Mouse (Mus musculus) adrenal gland, adult (tissue): ENCODE results near the gene Gabrg3.
A peak's percentile ranks its signal among the peaks of the same experiment; 100 is the strongest.
"Not testable (repeated sequence)": the region's sequence is repeated elsewhere in the genome, so short reads cannot be mapped to it uniquely, and the experiment has no call there.

Experiments used
- DNase-seq, 2 experiments: peaks; one replicate each; pipeline ENCODE4 v3.0.0; 2022 to 2023; ENCODE audit warnings: low spot score in 1 of 2; ENCODE audit not compliant: inconsistent age in 2 of 2

Gabrg3 gene

GRCm38 (mm10) chr7:57314971-57315370 lies 72.0 kb downstream of the Gabrg3 start:
- no peak for DNase-seq

- DNase-seq = no peak
These were observed 75.0 kb downstream of the Gabrg3 start for GRCm38 (mm10) chr7:57312018-57312417.

DNA sequence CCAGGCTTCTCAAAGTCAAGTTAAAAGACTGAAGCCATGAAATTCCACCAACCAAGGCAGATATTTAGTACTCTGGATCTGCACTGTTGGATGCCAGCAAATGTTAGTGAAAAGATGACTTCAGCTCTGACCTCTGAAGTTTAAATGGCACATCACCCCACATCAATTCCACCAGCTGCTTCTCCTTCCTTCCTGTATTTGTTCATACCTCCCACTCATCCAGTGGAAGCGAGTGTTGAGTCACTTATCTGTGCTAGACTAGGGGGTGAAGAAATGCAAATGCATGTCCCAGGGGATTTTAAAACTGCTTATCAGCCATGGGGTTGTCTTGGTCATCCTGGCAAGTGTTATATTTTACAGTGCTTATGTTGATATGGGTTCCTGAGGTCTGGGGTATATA lies 79.7 kb downstream of the Gabrg3 start:
- no peak for DNase-seq

- no peak for DNase-seq
These were observed 90.3 kb downstream of the Gabrg3 start for GRCm38 (mm10) chr7:57296639-57297038.

GRCm38 (mm10) chr7:57294127-57294526 lies 92.9 kb downstream of the Gabrg3 start:
- DNase-seq = no peak

GRCm38 (mm10) chr7:57293564-57293963 lies 93.4 kb downstream of the Gabrg3 start:
- no peak for DNase-seq

DNA sequence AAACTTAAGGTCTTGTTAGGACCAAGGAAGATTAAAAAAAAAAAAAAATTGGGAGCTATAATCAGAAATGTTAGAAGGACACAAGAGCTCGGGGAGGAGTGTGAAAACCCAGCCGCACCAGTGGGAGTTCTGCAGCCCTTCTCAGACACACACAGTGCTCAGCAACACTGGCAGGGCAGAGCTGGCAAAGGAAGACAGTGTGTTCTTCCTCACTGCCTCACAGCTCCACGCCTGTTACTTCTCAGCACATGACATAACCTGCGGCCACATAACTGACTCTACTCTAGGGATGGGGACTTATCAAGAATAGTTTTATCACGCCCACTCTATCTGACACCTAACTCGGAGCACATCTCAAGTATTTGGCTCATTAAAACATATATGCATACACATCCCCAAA lies 103.8 kb downstream of the Gabrg3 start:
- no peak for DNase-seq

DNA sequence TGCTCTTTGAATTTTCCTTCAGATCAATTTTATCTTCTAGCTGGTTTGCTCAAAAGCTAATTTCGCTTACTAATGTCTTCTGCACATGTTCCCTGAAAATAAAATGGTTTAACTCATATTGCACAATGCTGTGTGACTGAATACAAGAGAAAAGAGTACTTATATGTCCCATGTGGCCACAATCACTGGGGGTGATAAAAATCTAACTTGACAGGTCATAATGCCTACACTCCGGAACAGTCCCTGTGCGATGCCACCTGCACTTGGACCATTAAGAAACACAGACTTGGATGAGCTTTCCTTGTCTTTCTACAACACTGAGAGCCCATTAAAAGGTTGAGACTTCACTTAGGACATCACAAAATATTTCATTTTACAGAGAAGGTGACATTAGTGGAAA lies 108.1 kb downstream of the Gabrg3 start:
- DNase-seq = no peak

- no peak for DNase-seq
These were observed 126.8 kb downstream of the Gabrg3 start for GRCm38 (mm10) chr7:57260201-57260600.

DNA sequence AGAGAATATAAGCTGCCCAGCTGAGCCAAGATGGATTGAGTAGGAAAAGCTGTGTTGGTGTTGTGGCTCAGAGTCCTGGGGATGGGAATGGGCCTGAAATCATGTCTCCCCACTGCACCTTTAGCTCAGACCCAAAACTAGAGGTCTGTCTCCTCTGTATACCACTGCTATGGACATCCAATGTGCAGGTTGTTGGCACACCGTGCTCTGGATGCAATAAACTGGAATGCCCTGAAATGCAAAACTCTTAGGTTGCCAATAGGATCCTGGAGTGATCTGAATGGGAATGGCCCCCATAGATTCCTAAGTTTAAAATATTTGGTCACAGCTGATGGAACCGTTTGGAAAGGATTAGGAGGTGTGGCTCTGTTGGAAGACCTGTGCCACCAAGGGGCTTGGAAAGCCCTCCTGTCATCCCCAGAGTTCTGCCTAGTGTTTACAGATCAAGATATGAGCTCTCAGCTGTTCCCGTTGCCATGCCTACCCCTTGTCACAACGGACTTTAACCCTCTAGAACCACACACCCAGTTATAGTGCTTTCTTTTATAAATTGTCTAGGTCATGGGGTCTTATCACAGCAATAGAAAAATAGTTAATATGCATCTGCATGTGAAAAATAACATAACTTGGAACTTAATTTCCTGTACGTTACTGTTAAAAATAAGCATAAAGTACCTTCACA lies 128.0 kb downstream of the Gabrg3 start:
- DNase-seq = no peak

GRCm38 (mm10) chr7:57243981-57244380 lies 143.0 kb downstream of the Gabrg3 start:
- DNase-seq = no peak

DNA sequence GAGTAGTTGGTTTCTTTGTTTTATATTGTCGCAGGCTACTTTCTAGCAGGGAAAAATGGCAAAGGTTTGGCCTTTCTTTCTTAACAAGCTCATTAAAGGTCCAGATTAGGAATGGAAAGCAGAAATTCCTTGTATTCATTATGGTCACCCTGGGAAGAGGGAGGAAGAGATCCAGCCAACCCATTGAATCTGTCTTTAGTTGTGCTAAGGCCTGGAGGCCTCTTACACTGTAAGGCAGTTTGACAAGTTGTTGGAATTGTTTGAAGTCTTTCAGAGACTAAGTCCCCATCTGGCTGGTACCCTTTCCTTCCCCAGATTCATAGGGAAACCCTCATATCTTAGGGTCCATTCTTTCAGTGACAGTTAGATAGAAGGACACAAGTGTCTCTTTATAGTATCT lies 172.9 kb downstream of the Gabrg3 start:
- DNase-seq = no peak

GRCm38 (mm10) chr7:57186015-57186414 lies 201.0 kb downstream of the Gabrg3 start:
- DNase-seq = no peak

GRCm38 (mm10) chr7:57175891-57176545 lies 211.0 kb downstream of the Gabrg3 start:
- DNase-seq = not testable (repeated sequence)

DNA sequence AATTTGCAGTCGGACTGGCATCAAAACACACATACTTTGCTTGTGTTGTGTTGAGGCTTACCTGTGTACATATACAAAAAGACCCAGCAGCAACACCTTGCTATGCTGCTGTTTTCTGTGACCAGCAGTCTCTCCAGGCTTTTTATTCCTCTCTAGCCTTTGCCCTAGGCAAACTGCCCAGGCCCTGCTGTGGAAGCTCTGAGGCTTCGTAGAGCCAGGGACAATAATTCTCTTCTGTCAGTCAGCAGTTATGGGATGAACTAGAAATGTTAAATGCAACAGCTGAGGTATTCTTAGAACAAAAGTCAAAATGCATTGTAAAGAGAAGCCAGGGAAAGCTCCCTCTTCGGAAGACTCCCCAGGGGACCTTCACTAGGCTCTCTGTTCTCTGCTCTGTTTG lies 220.1 kb downstream of the Gabrg3 start:
- DNase-seq = peak in 1 of 2 experiments; percentile 44

- peak; percentile 9 to 85 for DNase-seq
These were observed 228.8 kb downstream of the Gabrg3 start for GRCm38 (mm10) chr7:57158211-57158610.

DNA sequence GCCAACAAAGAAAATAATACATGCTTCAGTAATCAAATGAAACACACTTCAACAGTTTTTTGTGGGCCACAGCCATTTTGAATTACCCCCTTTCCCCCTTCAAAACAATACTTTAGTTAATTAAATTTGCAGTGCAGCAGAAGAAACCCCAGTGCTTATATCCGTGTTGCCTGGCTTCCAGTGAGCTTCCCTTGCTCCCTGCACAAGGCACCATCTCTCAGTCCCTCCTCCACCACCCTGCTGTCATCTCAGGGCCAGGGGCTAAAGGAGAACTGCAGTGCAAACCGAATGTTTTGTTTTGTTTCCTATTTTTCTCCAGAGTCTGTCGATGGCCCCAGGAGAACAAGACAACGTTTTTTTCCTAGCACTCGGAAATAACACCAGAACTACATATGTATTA lies 233.2 kb downstream of the Gabrg3 start:
- no peak for DNase-seq

DNA sequence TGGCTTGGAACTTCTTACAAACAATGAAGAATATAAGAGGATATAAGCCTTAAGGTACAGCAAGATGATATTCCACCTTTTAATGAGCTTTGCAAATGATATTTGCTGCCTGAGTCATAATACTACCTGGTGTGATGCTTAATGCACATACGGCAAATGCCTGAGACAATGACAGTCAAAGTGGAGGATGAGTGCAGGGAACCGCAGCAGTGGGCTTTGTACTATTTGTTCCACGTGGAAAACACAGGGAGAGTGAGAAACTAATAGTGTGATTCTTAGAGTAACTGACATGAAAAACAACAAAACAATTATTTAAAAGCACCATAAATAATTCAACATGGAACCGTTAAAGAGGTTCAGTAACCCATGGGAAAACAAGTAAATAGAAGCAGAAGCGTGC lies 236.2 kb downstream of the Gabrg3 start:
- DNase-seq = no peak

DNA sequence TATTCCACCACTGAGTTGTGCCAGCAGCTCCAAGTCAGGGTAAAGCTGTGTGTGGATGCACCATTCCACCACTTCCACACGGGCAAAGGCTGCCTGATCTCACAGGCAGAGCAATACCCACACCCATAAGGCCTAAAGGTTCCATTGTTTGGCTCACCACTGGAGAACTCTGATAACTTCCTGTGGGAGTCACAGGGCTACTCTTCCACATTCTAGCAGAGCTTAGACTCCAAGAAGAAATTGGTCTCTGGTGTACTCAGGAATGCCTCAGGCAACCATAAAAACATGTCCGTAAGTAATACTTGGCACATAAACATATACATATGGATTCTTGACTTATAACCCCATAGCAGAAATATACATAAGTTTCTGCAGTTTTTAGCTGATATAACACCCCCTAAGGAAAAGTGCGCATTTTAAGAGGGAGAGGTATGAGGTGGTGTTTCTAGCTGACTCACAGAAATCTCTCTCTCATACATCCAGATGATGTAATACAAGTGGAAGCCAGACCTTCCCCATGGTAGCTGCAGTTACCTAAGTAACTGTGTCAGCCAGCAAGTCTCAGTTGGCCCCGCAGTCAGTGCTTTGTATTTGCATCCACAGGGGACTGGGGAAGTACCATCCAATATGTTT lies 248.8 kb downstream of the Gabrg3 start:
- DNase-seq = no peak

- DNase-seq = no peak
These were observed 254.0 kb downstream of the Gabrg3 start for GRCm38 (mm10) chr7:57133009-57133408.

DNA sequence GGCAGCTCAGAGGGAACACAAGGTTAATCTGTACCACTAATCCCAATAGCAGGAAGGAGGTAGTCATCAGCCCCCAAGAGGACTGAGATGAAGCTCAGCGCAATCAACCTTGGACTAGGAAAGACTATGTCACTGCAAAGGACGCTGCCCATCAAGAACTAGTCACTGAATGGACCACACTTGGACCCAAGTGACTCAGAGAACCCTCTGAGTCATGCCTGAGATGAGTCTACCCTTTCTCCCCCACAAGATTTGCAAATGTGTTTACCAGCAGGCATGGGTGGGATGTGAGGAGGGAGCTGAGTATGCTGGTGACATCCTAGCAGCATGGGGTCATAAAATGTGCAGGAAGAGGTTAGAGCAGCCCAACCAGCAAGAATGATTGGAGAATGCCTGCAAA lies 254.5 kb downstream of the Gabrg3 start:
- DNase-seq = peak; percentile 12 to 83

DNA sequence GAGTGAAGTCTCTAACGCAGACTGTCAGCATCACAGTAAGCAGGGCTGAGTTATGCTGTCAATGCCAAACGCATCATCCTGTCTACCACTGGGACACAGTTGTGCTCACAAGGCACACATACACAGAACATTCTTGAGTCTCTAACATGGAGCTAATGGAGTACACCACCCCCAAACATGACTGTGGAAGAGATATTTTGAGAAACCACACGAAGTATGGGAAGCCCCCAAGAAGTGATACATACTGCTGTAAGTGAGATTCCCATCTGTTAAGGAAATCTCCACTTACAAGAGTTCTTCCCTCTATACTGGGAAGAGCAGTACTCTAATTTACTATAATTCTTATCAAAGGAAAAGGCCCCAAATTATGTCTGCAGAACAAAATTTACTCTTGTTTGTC lies 286.9 kb downstream of the Gabrg3 start:
- DNase-seq = no peak
